ENCODE assay signal across 12 mouse cellular contexts in the genomic region with DNA sequence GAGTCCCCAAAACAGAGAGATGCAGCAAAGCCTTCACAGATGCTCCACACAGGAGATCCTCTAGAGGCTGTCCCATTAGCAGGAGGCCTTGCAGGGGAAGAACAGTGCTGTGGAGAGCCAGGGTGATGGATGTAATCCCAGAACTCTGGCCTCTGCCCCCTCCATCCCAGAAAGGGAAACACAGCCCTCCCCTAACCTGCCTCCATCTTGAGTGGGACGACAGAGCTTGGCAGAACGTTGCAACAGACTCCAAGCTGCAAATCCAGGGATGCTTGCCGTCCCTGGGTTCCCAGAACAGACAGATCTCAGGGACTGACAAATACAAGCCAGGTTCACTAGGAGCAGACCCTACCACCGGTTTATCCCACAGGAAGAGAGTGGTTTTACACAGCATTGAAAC. TPM values are rescaled to one million over a fixed set of nuclear protein-coding genes. Genes with fewer than 3 reads are reported as not detected.
DNase-seq lines count a peak whose midpoint lies in the region; ATAC-seq and TF ChIP-seq lines count a peak whose summit lies in the region.
"Had no signal": no experiment of that assay in that cellular context is flagged by ENCODE, and none has a peak within 500 bp of the region (broad histone marks: within the 10 kb centered on the region; RNA-seq: fewer than 3 reads in every experiment).

No protein-coding gene starts in this region.

- no peak overlapping the region for H3K4me3 ChIP-seq in kidney, adult 2 months (ENCODE audit: insufficient read depth, low read depth, low read length)
- no peak overlapping the region for H3K4me3 ChIP-seq in embryonic facial prominence, embryonic 13.5 days
- no peak overlapping the region for H3K4me3 ChIP-seq in liver, embryonic 14.5 days (ENCODE audit: insufficient read depth in 1 of 2, low read depth in 2 of 2, low read length in 2 of 2)
- H3K4me3 ChIP-seq: limb, embryonic 15.5 days had no signal

- no peak for ATAC-seq in embryonic facial prominence, embryonic 13.5 days (ENCODE audit: insufficient number of reproducible peaks, insufficient read depth, low FRiP score, low TSS enrichment, low read depth)
- ATAC-seq in liver, embryonic 14.5 days (ENCODE audit: insufficient read depth), result peak; percentile 1; the same call in 1 of the 2 replicates

- peak overlapping the region; percentile 66 for H3K27ac ChIP-seq in kidney, adult 2 months (ENCODE audit: insufficient read depth, low read depth, low read length)
- peak overlapping the region; percentile 22; the same call in 1 of the 2 replicates for H3K27ac ChIP-seq in embryonic facial prominence, embryonic 13.5 days
- H3K27ac ChIP-seq in liver, embryonic 14.5 days, result peak overlapping the region; percentile 67

- peak; percentile 21 for DNase-seq in adrenal gland, postnatal 14 days
- DNase-seq in adrenal gland, postnatal 4 days (ENCODE audit: low spot score in 2 of 2), result no peak
- no peak for DNase-seq in kidney, adult 2 months
- DNase-seq in kidney, postnatal 4 days, result no peak
- DNase-seq in liver, embryonic 14.5 days (ENCODE audit: low read depth in 3 of 3, low spot score in 3 of 3), result no peak
- no peak for DNase-seq in spleen, postnatal 4 days (ENCODE audit: low spot score in 2 of 2)
- no peak for DNase-seq in gastrocnemius, adult 18-20 months (ENCODE audit: low spot score)
- DNase-seq: layer of hippocampus, postnatal 36 days; thymus, adult 18-20 months had no signal

- H3K4me1 ChIP-seq in kidney, adult 2 months (ENCODE audit: control insufficient read depth, insufficient read depth, low read length), result peaks cover 18% of the 10 kb centered on the region
- H3K4me1 ChIP-seq in embryonic facial prominence, embryonic 13.5 days, result peaks cover 46% of the 10 kb centered on the region
- peaks cover 27 to 35% of the 10 kb centered on the region in 2 experiments for H3K4me1 ChIP-seq in liver, embryonic 14.5 days (replicated peaks; ENCODE audit: control insufficient read depth in 2 of 2, insufficient read depth in 2 of 2, low read length in 1 of 2)

- no peak overlapping the region for H3K4me2 ChIP-seq in embryonic facial prominence, embryonic 13.5 days
- H3K4me2 ChIP-seq in liver, embryonic 14.5 days (ENCODE audit: low read depth), result peak overlapping the region; percentile 64
- H3K4me2 ChIP-seq: limb, embryonic 15.5 days had no signal

- TF ChIP-seq POLR2A in kidney, adult 2 months (IDR thresholded peaks at IDR 0.05; ENCODE audit: low read depth, low read length), result no peak

- TF ChIP-seq CTCF in kidney, adult 2 months (conservative IDR thresholded peaks at IDR 0.05; ENCODE audit: insufficient read depth, insufficient read length, low read depth, low read length), result no peak
- no peak for TF ChIP-seq CTCF in liver, embryonic 14.5 days (IDR thresholded peaks at IDR 0.05; ENCODE audit: low read depth)

- TF ChIP-seq EP300 in liver, embryonic 14.5 days (IDR thresholded peaks at IDR 0.05; ENCODE audit: low read depth), result no peak

- no peaks in the 10 kb centered on the region for H3K36me3 ChIP-seq in kidney, adult 2 months (ENCODE audit: control insufficient read depth, insufficient read depth, low read length)
- H3K36me3 ChIP-seq in embryonic facial prominence, embryonic 13.5 days, result no peaks in the 10 kb centered on the region
- no peaks in the 10 kb centered on the region for H3K36me3 ChIP-seq in liver, embryonic 14.5 days (replicated peaks; ENCODE audit: control insufficient read depth, insufficient read depth, low read depth)
- H3K36me3 ChIP-seq: G1E; limb, embryonic 15.5 days had no signal

- H3K9me3 ChIP-seq in embryonic facial prominence, embryonic 13.5 days, result no peaks in the 10 kb centered on the region
- no peaks in the 10 kb centered on the region for H3K9me3 ChIP-seq in liver, embryonic 14.5 days (ENCODE audit: control insufficient read depth, low read length)
- H3K9me3 ChIP-seq: G1E; limb, embryonic 15.5 days had no signal

- H3K27me3 ChIP-seq in kidney, adult 2 months (replicated peaks; ENCODE audit: control insufficient read depth, insufficient read depth, low read length), result no peaks in the 10 kb centered on the region
- H3K27me3 ChIP-seq in embryonic facial prominence, embryonic 13.5 days, result no peaks in the 10 kb centered on the region
- no peaks in the 10 kb centered on the region; the same call in 1 of the 2 replicates for H3K27me3 ChIP-seq in liver, embryonic 14.5 days (ENCODE audit: control insufficient read depth, insufficient read depth, low read length)
- H3K27me3 ChIP-seq: limb, embryonic 15.5 days had no signal

- no peak overlapping the region for H3K9ac ChIP-seq in embryonic facial prominence, embryonic 13.5 days
- H3K9ac ChIP-seq in liver, embryonic 14.5 days (replicated peaks), result peak overlapping the region; percentile 65
- H3K9ac ChIP-seq: limb, embryonic 15.5 days had no signal

- WGBS in kidney, adult 2 months, result 50% methylated on average over 4 of the region's 4 CpGs
- 45% methylated on average over 4 of the region's 4 CpGs for WGBS in embryonic facial prominence, embryonic 13.5 days
- 51% methylated on average over 4 of the region's 4 CpGs for WGBS in liver, embryonic 14.5 days (ENCODE audit: insufficient replicate concordance)

RNA-seq across cellular contexts. Expression of a gene that starts 51.8 kb away (rescaled TPM):
- total RNA-seq in adrenal gland, postnatal 14 days (2021), result 0.96 and 2.8 TPM in 2 replicates
- 1 to 10 TPM in 1 of 2 experiments, under 1 TPM in 1; 0.76 to 5.0 TPM for total RNA-seq in adrenal gland, postnatal 4 days (2021)
- polyA plus RNA-seq in kidney, adult 2 months (2012; rRNA removed), result 109 and 146 TPM in 2 replicates
- polyA plus RNA-seq in embryonic facial prominence, embryonic 13.5 days (2015; fragmentation: Nextera tagmentation; extraction: Ambion mirVana), result 3.1 and 4.2 TPM in 2 replicates
- 5.1 and 7.7 TPM in 2 replicates for polyA plus RNA-seq in liver, embryonic 14.5 days (2012; rRNA removed)
- 16.9 and 17.8 TPM in 2 replicates for polyA plus RNA-seq in liver, embryonic 14.5 days (2014; fragmentation: Nextera tagmentation; extraction: Ambion mirVana)
- under 1 TPM in 1 of 2 experiments, not detected in 1; 0.55 TPM for total RNA-seq in gastrocnemius, adult 18-20 months (2021)
- polyA plus RNA-seq: G1E had no signal
